Mouse (Mus musculus): ENCODE results near the gene Clec2i.
A peak's percentile ranks its signal among the peaks of the same experiment; 100 is the strongest.
"Not testable (repeated sequence)": the region's sequence is repeated elsewhere in the genome, so short reads cannot be mapped to it uniquely, and the experiment has no call there.

Clec2i gene

GRCm38 (mm10) chr6:128887091-128887790 is at the start of gene Clec2i:
Gene Clec2i, plus strand, starts transcription at chr6:128887588.
- DNase-seq: peak; percentile 49 to 80

GRCm38 (mm10) chr6:128838342-128839265 is 48.8 kb upstream of the Clec2i start:
- peak; percentile 72 to 82 for DNase-seq

GRCm38 (mm10) chr6:128839266-128839771 is 48.1 kb upstream of the Clec2i start:
- peak; percentile 76 to 91 for DNase-seq

GRCm38 (mm10) chr6:128839921-128840320 is 47.5 kb upstream of the Clec2i start:
- no peak for DNase-seq

GRCm38 (mm10) chr6:128840669-128841068 is 46.7 kb upstream of the Clec2i start:
- not testable (repeated sequence) for DNase-seq

- DNase-seq: no peak
These were observed 45.9 kb upstream of the Clec2i start for GRCm38 (mm10) chr6:128841327-128842089.

- DNase-seq: no peak
These were observed 44.9 kb upstream of the Clec2i start for GRCm38 (mm10) chr6:128842356-128842944.

- DNase-seq: peak; percentile 77 to 83
These were observed 44.4 kb upstream of the Clec2i start for GRCm38 (mm10) chr6:128842945-128843478.

- peak in 1 of 2 experiments; percentile 29 for DNase-seq
These were observed 43.9 kb upstream of the Clec2i start for GRCm38 (mm10) chr6:128843479-128843992.

GRCm38 (mm10) chr6:128844131-128844530 is 43.3 kb upstream of the Clec2i start:
- no peak for DNase-seq

GRCm38 (mm10) chr6:128844586-128845080 is 42.8 kb upstream of the Clec2i start:
- no peak for DNase-seq

- peak; percentile 70 to 79 for DNase-seq
These were observed 41.9 kb upstream of the Clec2i start for GRCm38 (mm10) chr6:128845319-128845979.

- DNase-seq: no peak
These were observed 41.3 kb upstream of the Clec2i start for GRCm38 (mm10) chr6:128845998-128846542.

- no peak for DNase-seq
These were observed 40.0 kb upstream of the Clec2i start for GRCm38 (mm10) chr6:128847401-128847800.

GRCm38 (mm10) chr6:128849902-128850301 is 37.5 kb upstream of the Clec2i start:
- DNase-seq: no peak

- no peak for DNase-seq
These were observed 36.7 kb upstream of the Clec2i start for GRCm38 (mm10) chr6:128850671-128851070.

GRCm38 (mm10) chr6:128851151-128851550 is 36.2 kb upstream of the Clec2i start:
- no peak for DNase-seq

GRCm38 (mm10) chr6:128852766-128853165 is 34.6 kb upstream of the Clec2i start:
- DNase-seq: no peak

GRCm38 (mm10) chr6:128854024-128854820 is 33.2 kb upstream of the Clec2i start:
- DNase-seq: peak; percentile 32 to 68

GRCm38 (mm10) chr6:128854895-128855294 is 32.5 kb upstream of the Clec2i start:
- DNase-seq: no peak
